Mouse (Mus musculus): ENCODE measurements at regions not wholly inside any gene's neighbourhood (a gene's known extent, or its start where the extent isn't known, plus 50 kb on each side); places are given as distances from the start of the nearest gene placed in this dataset.
"Not testable (repeated sequence)": the region's sequence is repeated elsewhere in the genome, so short reads cannot be mapped to it uniquely, and the experiment has no call there.

DNA sequence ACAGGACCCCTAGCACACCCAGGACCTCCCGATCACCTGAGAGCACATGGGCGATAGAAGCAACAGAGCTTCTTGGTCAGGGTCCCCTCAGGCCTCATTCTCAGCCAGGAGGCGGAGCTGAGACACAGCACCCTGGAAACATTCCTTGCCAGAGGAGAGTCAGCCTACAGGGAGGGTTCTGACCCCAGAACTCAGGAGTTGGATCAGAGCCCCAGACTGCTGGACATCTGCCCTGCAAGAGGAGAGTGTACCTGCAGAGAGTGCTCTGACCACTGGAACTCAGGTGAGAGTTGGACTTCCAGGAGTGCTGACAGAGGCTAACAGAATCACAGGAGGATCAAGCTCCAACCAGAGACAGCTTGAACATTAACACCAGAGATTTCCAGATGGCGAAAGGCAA lies 76.1 kb downstream of the Gpr85 start:
- DNase-seq (ENCODE audit: low read depth): not testable (repeated sequence)

DNA sequence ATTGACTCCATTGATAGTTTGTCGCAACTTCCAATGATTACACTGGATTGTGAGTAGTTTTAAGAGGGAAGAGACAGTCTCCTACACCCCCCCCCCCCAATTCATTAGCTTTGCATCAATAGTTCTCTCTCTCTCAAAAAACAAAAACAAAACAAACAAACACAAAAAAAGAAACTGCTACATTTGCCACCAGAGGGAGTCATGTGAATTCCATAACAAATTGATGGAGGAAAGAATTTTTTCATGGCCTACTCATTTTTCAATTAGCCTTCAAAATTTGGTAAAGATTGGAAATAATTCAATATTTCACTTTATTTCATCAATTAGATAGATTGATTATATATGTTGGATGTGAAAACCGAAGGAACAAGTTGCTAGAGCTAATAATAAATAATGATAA lies 80.3 kb downstream of the Gpr85 start:
- DNase-seq (ENCODE audit: low read depth): peak; percentile 17

DNA sequence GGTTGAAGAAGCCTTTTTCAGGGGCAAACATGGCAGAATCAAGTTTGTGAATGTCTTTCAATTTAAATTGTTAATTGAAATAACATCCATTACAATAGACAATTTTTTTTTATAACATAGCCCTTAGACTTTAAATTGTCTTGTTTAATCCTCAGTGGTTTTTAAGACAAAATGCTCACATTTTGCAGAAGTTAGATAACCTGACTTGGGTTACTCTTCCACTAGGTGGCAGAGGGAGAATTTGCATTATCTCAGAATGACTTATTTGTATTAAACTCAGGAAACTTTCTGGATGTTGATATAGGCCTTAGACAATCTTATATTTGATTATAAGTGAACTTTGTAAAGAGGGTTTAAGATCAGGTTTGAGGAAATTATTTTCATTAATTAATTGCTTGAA lies 80.8 kb downstream of the Gpr85 start:
- DNase-seq (ENCODE audit: low read depth): peak; percentile 61

DNA sequence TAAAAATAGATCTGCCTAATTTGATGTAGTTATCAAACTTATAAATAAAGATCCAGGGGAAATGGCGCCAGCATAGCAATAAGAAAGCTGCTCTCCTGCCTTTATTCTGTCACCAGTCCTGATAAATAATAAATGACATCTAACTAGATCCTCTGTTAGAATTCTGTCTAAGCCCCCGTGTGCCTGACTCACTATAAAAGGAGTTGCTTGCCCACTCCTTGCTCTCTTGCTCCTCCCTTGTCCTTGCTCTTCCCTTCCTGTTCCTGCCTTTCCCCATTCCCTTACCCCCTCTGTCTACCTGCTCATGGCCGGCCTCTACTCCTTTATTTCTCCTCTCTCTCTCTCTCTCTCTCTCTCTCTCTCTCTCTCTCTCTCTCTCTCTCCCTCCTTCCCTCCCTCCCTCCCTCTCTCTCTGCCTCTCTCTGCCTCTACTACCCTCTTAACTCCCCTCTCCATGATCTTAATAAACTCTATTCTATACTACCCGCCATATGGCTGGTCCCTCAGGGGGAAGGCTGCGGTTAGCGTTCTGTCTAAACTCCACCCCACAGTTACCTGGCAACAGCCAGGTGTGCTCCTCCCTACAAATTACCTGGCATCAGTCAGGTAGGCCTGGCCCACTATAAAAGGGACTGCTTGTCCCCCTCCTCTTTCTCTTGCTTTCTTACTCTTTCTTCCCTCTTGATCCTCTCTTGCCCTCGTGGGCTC lies 71.3 kb upstream of the Bmt2 start:
- DNase-seq (ENCODE audit: low read depth): no peak

DNA sequence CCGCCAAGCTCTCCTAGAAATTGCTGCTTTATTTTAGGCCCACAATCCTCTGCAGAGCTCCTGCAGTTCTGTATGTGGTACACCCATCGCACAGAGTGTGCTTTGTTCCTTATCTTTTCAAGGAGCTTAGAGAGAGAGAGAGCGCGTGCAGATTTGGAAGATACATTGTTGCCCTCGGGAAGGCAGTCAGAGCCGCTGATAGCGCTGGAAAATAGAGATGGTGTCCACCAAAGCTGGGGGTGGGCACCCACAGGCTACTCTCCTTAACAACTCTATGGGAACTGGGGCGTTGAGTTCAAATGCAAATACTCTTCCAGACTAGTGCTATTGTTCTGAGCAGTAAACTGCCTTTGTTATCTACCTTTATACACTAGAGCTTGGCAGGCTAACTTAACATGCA lies 70.2 kb upstream of the Bmt2 start:
- no peak for DNase-seq (ENCODE audit: low read depth)

DNA sequence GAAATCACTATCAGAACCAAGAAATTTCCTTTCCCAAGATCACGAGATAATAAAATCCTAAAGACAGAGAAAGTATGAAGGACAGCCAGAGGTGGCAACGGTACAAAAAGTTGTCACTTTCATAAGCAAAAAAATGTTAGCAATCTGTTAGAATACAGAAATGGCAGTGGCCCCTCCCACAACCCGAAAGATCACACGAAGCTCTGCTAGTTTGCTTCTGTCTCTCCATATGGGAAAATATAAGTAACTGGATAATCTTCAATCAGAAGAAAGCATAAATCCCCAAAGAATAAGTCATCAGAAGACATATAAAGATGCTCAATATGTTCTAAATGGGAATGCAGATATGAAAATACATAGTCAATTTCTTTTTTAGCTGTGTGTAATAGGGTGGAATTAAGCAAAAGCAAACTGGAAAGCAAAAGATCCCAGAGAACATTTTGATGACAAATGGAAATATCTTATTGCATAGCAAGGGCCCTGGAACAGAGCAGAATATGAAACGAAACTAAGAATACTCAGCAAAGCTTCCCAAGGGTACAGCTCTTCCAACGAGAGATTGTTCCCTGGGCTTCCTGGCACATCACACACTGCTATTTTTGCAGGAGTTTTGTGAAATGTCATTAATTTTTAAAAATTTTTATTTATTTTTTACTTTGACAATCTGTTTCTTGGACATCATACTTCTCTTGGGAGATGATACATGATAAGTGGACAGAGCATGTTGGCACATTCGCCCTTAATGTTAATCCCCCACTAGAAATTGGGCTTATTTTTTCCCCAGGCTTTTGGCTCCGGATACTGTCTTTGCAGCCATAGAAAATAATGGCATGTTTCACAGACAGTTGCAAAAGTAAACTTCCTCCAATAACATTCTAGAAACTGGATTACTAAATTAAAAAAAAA lies 69.1 kb upstream of the Bmt2 start:
- no peak for DNase-seq (ENCODE audit: low read depth)
